Mouse (Mus musculus): ENCODE data around the gene Itgb7.

Gene Itgb7

GRCm38 (mm10) chr15:102231748-102232147 lies at the start of gene Itgb7:
Gene Itgb7 (minus strand): TSS chr15:102231944.
- DNase-seq (ENCODE audit: low spot score in 2 of 2), result peak; percentile 86 to 89

- no peak for DNase-seq (ENCODE audit: low spot score in 2 of 2)
Measured at GRCm38 (mm10) chr15:102280623-102281022, 48.9 kb upstream of the Itgb7 start.

GRCm38 (mm10) chr15:102279783-102280520 lies 48.2 kb upstream of the Itgb7 start:
- no peak for DNase-seq (ENCODE audit: low spot score in 2 of 2)

- peak; percentile 83 to 87 for DNase-seq (ENCODE audit: low spot score in 2 of 2)
Measured at GRCm38 (mm10) chr15:102279092-102279782, 47.5 kb upstream of the Itgb7 start, which contains the start of gene Mfsd5. Gene Mfsd5 (plus strand): TSS chr15:102279454.

- DNase-seq (ENCODE audit: low spot score in 2 of 2), result no peak
Measured at GRCm38 (mm10) chr15:102278726-102279091, 47.0 kb upstream of the Itgb7 start.

- no peak for DNase-seq (ENCODE audit: low spot score in 2 of 2)
Measured at GRCm38 (mm10) chr15:102273982-102274716, 42.4 kb upstream of the Itgb7 start.

- DNase-seq (ENCODE audit: low spot score in 2 of 2), result no peak
Measured at GRCm38 (mm10) chr15:102271441-102271840, 39.7 kb upstream of the Itgb7 start.

- no peak for DNase-seq (ENCODE audit: low spot score in 2 of 2)
Measured at GRCm38 (mm10) chr15:102270274-102270960, 38.7 kb upstream of the Itgb7 start, which contains the start of gene Gm9918. Gene Gm9918 (plus strand): TSS chr15:102270563.

GRCm38 (mm10) chr15:102265548-102265947 lies 33.8 kb upstream of the Itgb7 start:
- no peak for DNase-seq (ENCODE audit: low spot score in 2 of 2)

- DNase-seq (ENCODE audit: low spot score in 2 of 2), result no peak
Measured at GRCm38 (mm10) chr15:102263037-102263436, 31.3 kb upstream of the Itgb7 start.

GRCm38 (mm10) chr15:102262582-102262981 lies 30.8 kb upstream of the Itgb7 start:
- DNase-seq (ENCODE audit: low spot score in 2 of 2), result no peak

- no peak for DNase-seq (ENCODE audit: low spot score in 2 of 2)
Measured at GRCm38 (mm10) chr15:102258581-102259253, 27.0 kb upstream of the Itgb7 start.

GRCm38 (mm10) chr15:102258076-102258470 lies 26.3 kb upstream of the Itgb7 start:
- DNase-seq (ENCODE audit: low spot score in 2 of 2), result no peak

- no peak for DNase-seq (ENCODE audit: low spot score in 2 of 2)
Measured at GRCm38 (mm10) chr15:102257202-102258075, 25.7 kb upstream of the Itgb7 start, which contains the start of gene Rarg. Gene Rarg (minus strand): TSS chr15:102257517.

- no peak for DNase-seq (ENCODE audit: low spot score in 2 of 2)
Measured at GRCm38 (mm10) chr15:102256431-102257201, 24.9 kb upstream of the Itgb7 start.

- DNase-seq (ENCODE audit: low spot score in 2 of 2), result no peak
Measured at GRCm38 (mm10) chr15:102255547-102256255, 24.0 kb upstream of the Itgb7 start.

- DNase-seq (ENCODE audit: low spot score in 2 of 2), result no peak
Measured at GRCm38 (mm10) chr15:102250521-102250920, 18.8 kb upstream of the Itgb7 start.

GRCm38 (mm10) chr15:102249967-102250366 lies 18.2 kb upstream of the Itgb7 start:
- DNase-seq (ENCODE audit: low spot score in 2 of 2), result no peak

GRCm38 (mm10) chr15:102249251-102249691 lies 17.5 kb upstream of the Itgb7 start:
- DNase-seq (ENCODE audit: low spot score in 2 of 2), result no peak
